Mouse (Mus musculus): ENCODE data around the gene Trmt44.

DNA sequence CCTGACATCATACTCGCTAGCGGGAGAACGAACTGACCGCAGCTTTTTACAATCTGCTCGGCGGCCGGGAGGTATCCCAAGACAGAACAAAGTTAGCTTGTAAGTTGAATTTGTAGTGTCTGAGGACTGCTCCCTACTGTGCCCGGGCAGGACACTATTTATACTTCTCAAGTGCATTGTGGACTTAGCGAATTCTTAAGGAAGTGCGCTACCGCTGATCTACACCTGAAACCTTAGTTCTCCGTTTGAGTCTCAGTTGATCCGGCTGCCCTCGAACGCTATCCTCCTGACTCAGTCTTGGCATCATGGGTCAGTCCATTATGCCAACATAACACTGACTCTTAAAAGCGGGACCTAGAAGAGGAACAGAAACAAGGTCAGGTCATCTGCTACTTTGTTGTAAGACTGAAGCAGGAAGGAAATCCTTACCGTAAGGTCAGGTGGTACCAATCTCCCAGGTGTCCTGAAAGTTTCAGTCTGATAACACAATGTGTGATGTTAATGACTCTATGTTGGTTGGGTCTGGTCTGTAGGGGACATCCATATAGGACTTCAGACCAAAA, 8.4 kb upstream of the Trmt44 start:
- TF ChIP-seq CTCF (IDR thresholded peaks at IDR 0.05; ENCODE audit: low read depth, low read length), result no peak
- TF ChIP-seq TAL1 (conservative IDR thresholded peaks at IDR 0.05; ENCODE audit: low read depth, low read length), result no peak
